Mouse (Mus musculus): ENCODE measurements around the gene Numb. TPM values are rescaled to one million over a fixed set of nuclear protein-coding genes. Genes with fewer than 3 reads are reported as not detected.

Numb gene
- polyA plus RNA-seq, 1 experiment from 2014 or later, result 52.6 TPM

GRCm38 (mm10) chr12:83874597-83874996 lies 47.1 kb downstream of the Numb start:
- Histone ChIP-seq H3K9me3 (ENCODE audit: low read length) (no peaks in the 10 kb centered on the region), H3K27me3 (replicated peaks; ENCODE audit: insufficient read depth, low read length) (no peaks in the 10 kb centered on the region), H3K36me3 (ENCODE audit: insufficient read depth, low read length) (peaks cover 12% of the 10 kb centered on the region; the same call in 1 of the 2 replicates), H3K4me2 (replicated peaks; ENCODE audit: low read depth, low read length) (no peak overlapping the region), H3K4me1 (ENCODE audit: insufficient read depth, low read depth, low read length) (no peaks in the 10 kb centered on the region; the same call in 1 of the 2 replicates), H3K4me3 (ENCODE audit: low read depth, low read length) (no peak overlapping the region), H3K9ac (replicated peaks; ENCODE audit: low read depth) (no peak overlapping the region), H3K27ac (ENCODE audit: low read length) (no peak overlapping the region)
- TF ChIP-seq EP300 (IDR thresholded peaks at IDR 0.05) (peak; percentile 33; the same call in 1 of the 2 replicates), CTCF (IDR thresholded peaks at IDR 0.05) (no peak)
- DNase-seq (ENCODE audit: low spot score) (peak; percentile 89), ATAC-seq (peak; percentile 95)
- 55% methylated on average over 4 of the region's 4 CpGs for WGBS

- Histone ChIP-seq H3K4me2 (replicated peaks; ENCODE audit: low read depth, low read length) (no peak overlapping the region), H3K9me3 (ENCODE audit: low read length) (no peaks in the 10 kb centered on the region), H3K27ac (ENCODE audit: low read length) (no peak overlapping the region), H3K9ac (replicated peaks; ENCODE audit: low read depth) (no peak overlapping the region), H3K27me3 (replicated peaks; ENCODE audit: insufficient read depth, low read length) (no peaks in the 10 kb centered on the region), H3K4me3 (ENCODE audit: low read depth, low read length) (no peak overlapping the region), H3K4me1 (ENCODE audit: insufficient read depth, low read depth, low read length) (no peaks in the 10 kb centered on the region), H3K36me3 (ENCODE audit: insufficient read depth, low read length) (no peaks in the 10 kb centered on the region)
- ATAC-seq, result no peak
- 95% methylated on average over 1 of the region's 1 CpGs for WGBS
- DNase-seq (ENCODE audit: low spot score), result no peak
- TF ChIP-seq CTCF (IDR thresholded peaks at IDR 0.05) (peak; percentile 27; the same call in 1 of the 2 replicates), EP300 (IDR thresholded peaks at IDR 0.05) (no peak)
Observed at GRCm38 (mm10) chr12:83864501-83864900, 57.2 kb downstream of the Numb start.

- no peaks in the 10 kb centered on the region for H3K27me3 ChIP-seq (replicated peaks; ENCODE audit: insufficient read depth, low read length)
- H3K9ac ChIP-seq (replicated peaks; ENCODE audit: low read depth), result no peak overlapping the region
- no peak for TF ChIP-seq CTCF (IDR thresholded peaks at IDR 0.05)
- TF ChIP-seq EP300 (IDR thresholded peaks at IDR 0.05), result no peak
- DNase-seq (ENCODE audit: low spot score), result peak; percentile 65
- H3K4me1 ChIP-seq (ENCODE audit: insufficient read depth, low read depth, low read length), result no peaks in the 10 kb centered on the region
- 48% methylated on average over 3 of the region's 3 CpGs for WGBS
- no peak for ATAC-seq
- H3K4me3 ChIP-seq (ENCODE audit: low read depth, low read length), result no peak overlapping the region
- no peak overlapping the region for H3K27ac ChIP-seq (ENCODE audit: low read length)
- H3K4me2 ChIP-seq (replicated peaks; ENCODE audit: low read depth, low read length), result no peak overlapping the region
- no peaks in the 10 kb centered on the region for H3K36me3 ChIP-seq (ENCODE audit: insufficient read depth, low read length)
- H3K9me3 ChIP-seq (ENCODE audit: low read length), result no peaks in the 10 kb centered on the region
Observed at GRCm38 (mm10) chr12:83861880-83862279, 59.9 kb downstream of the Numb start.

GRCm38 (mm10) chr12:83860688-83861087 lies 61.0 kb downstream of the Numb start:
- Histone ChIP-seq H3K4me2 (replicated peaks; ENCODE audit: low read depth, low read length) (no peak overlapping the region), H3K27me3 (replicated peaks; ENCODE audit: insufficient read depth, low read length) (no peaks in the 10 kb centered on the region), H3K27ac (ENCODE audit: low read length) (no peak overlapping the region), H3K36me3 (ENCODE audit: insufficient read depth, low read length) (no peaks in the 10 kb centered on the region), H3K9me3 (ENCODE audit: low read length) (no peaks in the 10 kb centered on the region), H3K4me1 (ENCODE audit: insufficient read depth, low read depth, low read length) (no peaks in the 10 kb centered on the region), H3K4me3 (ENCODE audit: low read depth, low read length) (no peak overlapping the region), H3K9ac (replicated peaks; ENCODE audit: low read depth) (no peak overlapping the region)
- ATAC-seq, result no peak
- TF ChIP-seq EP300 (IDR thresholded peaks at IDR 0.05) (no peak), CTCF (IDR thresholded peaks at IDR 0.05) (no peak)
- peak; percentile 32 for DNase-seq (ENCODE audit: low spot score)

- Histone ChIP-seq H3K27ac (ENCODE audit: low read length) (no peak overlapping the region), H3K4me2 (replicated peaks; ENCODE audit: low read depth, low read length) (no peak overlapping the region), H3K9me3 (ENCODE audit: low read length) (no peaks in the 10 kb centered on the region), H3K36me3 (ENCODE audit: insufficient read depth, low read length) (no peaks in the 10 kb centered on the region), H3K9ac (replicated peaks; ENCODE audit: low read depth) (no peak overlapping the region), H3K4me1 (ENCODE audit: insufficient read depth, low read depth, low read length) (no peaks in the 10 kb centered on the region), H3K27me3 (replicated peaks; ENCODE audit: insufficient read depth, low read length) (no peaks in the 10 kb centered on the region), H3K4me3 (ENCODE audit: low read depth, low read length) (no peak overlapping the region)
- ATAC-seq (peak; percentile 70), DNase-seq (ENCODE audit: low spot score) (peak; percentile 55)
- TF ChIP-seq EP300 (IDR thresholded peaks at IDR 0.05) (0 out of 2 replicates have a peak, but pooled peaks have one; percentile 30), CTCF (IDR thresholded peaks at IDR 0.05) (no peak)
- WGBS, result 69% methylated on average over 2 of the region's 2 CpGs
Observed at GRCm38 (mm10) chr12:83858052-83858451, 63.7 kb downstream of the Numb start.

DNA sequence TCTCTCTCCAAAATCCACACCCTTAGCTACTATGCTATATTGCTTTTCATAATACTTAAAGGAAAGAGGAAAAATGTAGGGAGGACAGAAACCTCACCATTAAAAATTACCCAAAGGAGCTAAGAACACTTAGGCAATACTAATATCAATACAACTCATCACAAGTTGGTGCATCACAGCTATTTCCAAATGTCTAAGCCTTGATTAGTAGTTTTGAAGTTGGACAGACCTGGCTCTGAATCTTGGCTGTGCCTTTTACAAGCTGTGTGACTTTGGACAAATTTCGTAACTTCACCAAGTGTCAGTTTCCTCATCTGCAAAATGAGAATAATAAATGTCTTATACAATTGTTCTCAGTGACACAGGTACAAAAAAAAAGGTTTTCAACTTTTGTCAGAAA lies 66.5 kb downstream of the Numb start:
- Histone ChIP-seq H3K4me1 (ENCODE audit: insufficient read depth, low read depth, low read length) (no peaks in the 10 kb centered on the region; the same call in 1 of the 2 replicates), H3K36me3 (ENCODE audit: insufficient read depth, low read length) (no peaks in the 10 kb centered on the region), H3K27ac (ENCODE audit: low read length) (no peak overlapping the region), H3K27me3 (replicated peaks; ENCODE audit: insufficient read depth, low read length) (no peaks in the 10 kb centered on the region), H3K9ac (replicated peaks; ENCODE audit: low read depth) (no peak overlapping the region), H3K9me3 (ENCODE audit: low read length) (no peaks in the 10 kb centered on the region), H3K4me3 (ENCODE audit: low read depth, low read length) (no peak overlapping the region), H3K4me2 (replicated peaks; ENCODE audit: low read depth, low read length) (no peak overlapping the region)
- ATAC-seq (no peak), DNase-seq (ENCODE audit: low spot score) (no peak)
- no peak for TF ChIP-seq EP300 (IDR thresholded peaks at IDR 0.05)
- TF ChIP-seq CTCF (IDR thresholded peaks at IDR 0.05), result no peak
- 96% methylated on average over 1 of the region's 1 CpGs for WGBS

DNA sequence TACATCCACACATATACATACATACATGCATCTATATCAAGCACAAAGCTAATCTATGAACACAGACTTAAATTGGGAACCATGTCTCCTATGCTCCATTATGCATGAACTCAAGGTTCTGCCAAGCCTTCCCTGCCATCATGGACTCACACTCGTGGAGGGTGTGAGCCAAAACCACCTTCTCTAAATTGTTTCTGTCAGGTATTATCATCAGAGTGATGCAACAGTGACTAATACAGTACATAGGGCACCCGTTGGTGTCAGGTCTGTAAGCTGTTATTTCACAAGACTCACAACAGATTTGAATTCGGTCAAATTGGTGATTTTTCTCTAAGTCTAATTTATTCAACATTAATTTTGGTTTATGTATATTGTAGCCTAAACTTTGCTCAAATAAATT lies 67.5 kb downstream of the Numb start:
- Histone ChIP-seq H3K9ac (replicated peaks; ENCODE audit: low read depth) (no peak overlapping the region), H3K9me3 (ENCODE audit: low read length) (no peaks in the 10 kb centered on the region), H3K27me3 (replicated peaks; ENCODE audit: insufficient read depth, low read length) (no peaks in the 10 kb centered on the region), H3K36me3 (ENCODE audit: insufficient read depth, low read length) (no peaks in the 10 kb centered on the region), H3K4me3 (ENCODE audit: low read depth, low read length) (no peak overlapping the region), H3K4me2 (replicated peaks; ENCODE audit: low read depth, low read length) (no peak overlapping the region), H3K4me1 (ENCODE audit: insufficient read depth, low read depth, low read length) (no peaks in the 10 kb centered on the region; the same call in 1 of the 2 replicates), H3K27ac (ENCODE audit: low read length) (no peak overlapping the region)
- ATAC-seq (no peak), DNase-seq (ENCODE audit: low spot score) (no peak)
- no peak for TF ChIP-seq CTCF (IDR thresholded peaks at IDR 0.05)
- no peak for TF ChIP-seq EP300 (IDR thresholded peaks at IDR 0.05)
- 81% methylated on average over 3 of the region's 3 CpGs for WGBS

Data from lung, postnatal 0 days (tissue).